Mouse (Mus musculus) urinary bladder, postnatal 36 days (tissue): ENCODE data around the gene Ubr7.

Source experiments
- DNase-seq, 2 experiments: peaks; one replicate each; pipeline ENCODE4 v3.0.0; 2022; ENCODE audit warnings: low spot score in 2 of 2, mixed read lengths in 1 of 2

Ubr7 gene

GRCm38 (mm10) chr12:102743036-102743588 lies 14.7 kb upstream of the Ubr7 start:
- DNase-seq = no peak

GRCm38 (mm10) chr12:102743589-102744574 lies 13.9 kb upstream of the Ubr7 start, which contains the start of the genes Moap1 and Tmem251:
Gene Moap1 (minus strand): TSS chr12:102743661.
Gene Tmem251 (plus strand): TSS chr12:102743762.
- DNase-seq = peak; percentile 81 to 91

GRCm38 (mm10) chr12:102744839-102745238 lies 12.9 kb upstream of the Ubr7 start:
- DNase-seq = no peak

- DNase-seq = no peak
These were observed 9.5 kb upstream of the Ubr7 start for GRCm38 (mm10) chr12:102748256-102748655.

GRCm38 (mm10) chr12:102756304-102756703 lies 1.5 kb upstream of the Ubr7 start:
- DNase-seq = no peak

- no peak for DNase-seq
These were observed 595 bp upstream of the Ubr7 start for GRCm38 (mm10) chr12:102757055-102757688.

GRCm38 (mm10) chr12:102758403-102758756 lies 613 bp downstream of the Ubr7 start, which contains the start of gene Gm20604:
Gene Gm20604 (minus strand): TSS chr12:102758672.
- DNase-seq = no peak

- DNase-seq = no peak
These were observed 1.2 kb downstream of the Ubr7 start for GRCm38 (mm10) chr12:102758936-102759335.

GRCm38 (mm10) chr12:102761668-102762067 lies 3.9 kb downstream of the Ubr7 start:
- no peak for DNase-seq

- no peak for DNase-seq
These were observed 5.9 kb downstream of the Ubr7 start for GRCm38 (mm10) chr12:102763696-102764095.

- no peak for DNase-seq
These were observed 11.2 kb downstream of the Ubr7 start for GRCm38 (mm10) chr12:102769000-102769399.

GRCm38 (mm10) chr12:102771601-102772000 lies 13.8 kb downstream of the Ubr7 start:
- no peak for DNase-seq

GRCm38 (mm10) chr12:102772676-102773075 lies 14.9 kb downstream of the Ubr7 start:
- DNase-seq = no peak

- DNase-seq = no peak
These were observed 18.3 kb downstream of the Ubr7 start for GRCm38 (mm10) chr12:102776035-102776434.

- no peak for DNase-seq
These were observed 20.4 kb downstream of the Ubr7 start for GRCm38 (mm10) chr12:102778151-102778550.

GRCm38 (mm10) chr12:102779452-102779851 lies 21.7 kb downstream of the Ubr7 start:
- no peak for DNase-seq

- no peak for DNase-seq
These were observed 25.1 kb downstream of the Ubr7 start for GRCm38 (mm10) chr12:102782841-102783240.

GRCm38 (mm10) chr12:102784899-102785592 lies 27.3 kb downstream of the Ubr7 start:
- no peak for DNase-seq

GRCm38 (mm10) chr12:102785593-102785985 lies 27.8 kb downstream of the Ubr7 start:
- no peak for DNase-seq

- DNase-seq = no peak
These were observed 30.2 kb downstream of the Ubr7 start for GRCm38 (mm10) chr12:102787927-102788326.

GRCm38 (mm10) chr12:102799528-102799927 lies 41.8 kb downstream of the Ubr7 start:
- DNase-seq = no peak

- no peak for DNase-seq
These were observed 57.1 kb downstream of the Ubr7 start for GRCm38 (mm10) chr12:102814858-102815257.
